Comparison of ENCODE assay signal across 19 mouse cellular contexts in the genomic region with DNA sequence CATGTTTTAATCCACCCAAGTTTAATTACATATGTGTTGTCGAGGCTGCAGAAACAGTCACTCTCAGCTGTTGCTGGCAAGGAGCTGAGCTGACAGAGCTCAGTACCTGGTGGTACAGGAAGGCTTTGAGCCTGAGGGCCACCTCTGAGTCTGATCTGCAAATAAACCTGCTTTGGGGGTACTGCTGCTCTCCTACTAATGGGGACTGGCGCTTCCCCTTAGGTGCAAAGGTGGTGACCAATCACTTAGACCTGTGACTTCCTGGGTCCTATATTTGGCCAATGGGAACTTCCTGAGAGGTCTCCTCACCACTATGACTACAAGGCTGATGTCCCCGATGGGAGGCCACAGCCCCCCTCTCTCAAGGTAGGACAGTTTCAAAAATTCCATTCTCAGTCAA. TPM values are rescaled to one million over a fixed set of nuclear protein-coding genes. Genes with fewer than 3 reads are reported as not detected.
A peak's percentile ranks its signal among the peaks of the same experiment; 100 is the strongest.
DNase-seq lines count a peak whose midpoint lies in the region; ATAC-seq and TF ChIP-seq lines count a peak whose summit lies in the region.
"Had no signal": no experiment of that assay in that cellular context is flagged by ENCODE, and none has a peak within 500 bp of the region (broad histone marks: within the 10 kb centered on the region; RNA-seq: fewer than 3 reads in every experiment).

No protein-coding gene starts in this region.

- no peak for TF ChIP-seq EP300 in CH12.LX (IDR thresholded peaks at IDR 0.05; ENCODE audit: low read length)
- no peak for TF ChIP-seq EP300 in lung, postnatal 0 days (IDR thresholded peaks at IDR 0.05)

- no peaks in the 10 kb centered on the region for H3K79me2 ChIP-seq in CH12.LX (replicated peaks; ENCODE audit: control insufficient read depth, extremely low read depth, insufficient read depth, poor library complexity, severe bottlenecking)

- H3K4me1 ChIP-seq in cerebellum, adult 2 months (ENCODE audit: control insufficient read depth, insufficient read depth, low read length) = peaks cover 41% of the 10 kb centered on the region
- peaks cover 20% of the 10 kb centered on the region for H3K4me1 ChIP-seq in intestine, embryonic 14.5 days (replicated peaks; ENCODE audit: control insufficient read depth, insufficient read depth, low read length)
- peaks cover 11% of the 10 kb centered on the region for H3K4me1 ChIP-seq in intestine, embryonic 15.5 days (replicated peaks)
- peaks cover 4 to 32% of the 10 kb centered on the region in 2 experiments; a peak in 3 of 4 replicates for H3K4me1 ChIP-seq in CH12.LX (ENCODE audit: control insufficient read depth in 1 of 2, insufficient read depth in 2 of 2)
- peaks cover 53% of the 10 kb centered on the region for H3K4me1 ChIP-seq in limb, embryonic 10.5 days
- 0 out of 2 replicates have a peak, but pooled peaks cover 4% of the 10 kb centered on the region for H3K4me1 ChIP-seq in lung, postnatal 0 days (ENCODE audit: insufficient read depth, low read depth, low read length)
- H3K4me1 ChIP-seq: forebrain, embryonic 13.5 days; hindbrain, embryonic 12.5 days had no signal

- 31% methylated on average over 3 of the region's 3 CpGs for WGBS in cerebellum, adult 2 months
- WGBS in intestine, embryonic 14.5 days = 81% methylated on average over 3 of the region's 3 CpGs
- 69% methylated on average over 3 of the region's 3 CpGs for WGBS in intestine, embryonic 15.5 days
- WGBS in limb, embryonic 10.5 days = 75% methylated on average over 3 of the region's 3 CpGs
- 79% methylated on average over 3 of the region's 3 CpGs for WGBS in lung, postnatal 0 days

- no peak for DNase-seq in cerebellum, adult 2 months
- DNase-seq in cerebellum, adult 11 months = no peak
- DNase-seq in intestine, embryonic 14.5 days (ENCODE audit: low spot score) = no peak
- no peak for DNase-seq in CH12.LX (ENCODE audit: extremely low read depth)
- no peak for DNase-seq in limb, embryonic 10.5 days (ENCODE audit: low spot score)
- DNase-seq in ovary, postnatal 36 days (ENCODE audit: low spot score) = no peak
- DNase-seq in lung, postnatal 0 days (ENCODE audit: low spot score) = no peak
- DNase-seq: adrenal gland, postnatal 25 days; heart, postnatal 10 days; kidney, adult 11 months; liver; lung, postnatal 14 days; retina, postnatal 1 day had no signal

- H3K27ac ChIP-seq in cerebellum, adult 2 months (ENCODE audit: insufficient read depth, low read length) = peak overlapping the region; percentile 99
- H3K27ac ChIP-seq in intestine, embryonic 14.5 days (ENCODE audit: low read depth) = 0 out of 2 replicates have a peak overlapping the region, but pooled peaks have one; percentile 3
- no peak overlapping the region for H3K27ac ChIP-seq in intestine, embryonic 15.5 days
- H3K27ac ChIP-seq in CH12.LX (ENCODE audit: insufficient read depth, low read depth) = no peak overlapping the region
- peak overlapping the region; percentile 56; the same call in 1 of the 2 replicates for H3K27ac ChIP-seq in limb, embryonic 10.5 days
- H3K27ac ChIP-seq in lung, postnatal 0 days (ENCODE audit: low read length) = no peak overlapping the region
- H3K27ac ChIP-seq: forebrain, embryonic 13.5 days; hindbrain, embryonic 12.5 days had no signal

- H3K36me3 ChIP-seq in intestine, embryonic 14.5 days (ENCODE audit: control insufficient read depth, insufficient read depth, low read length) = no peaks in the 10 kb centered on the region
- no peaks in the 10 kb centered on the region for H3K36me3 ChIP-seq in intestine, embryonic 15.5 days
- no peaks in the 10 kb centered on the region for H3K36me3 ChIP-seq in CH12.LX (replicated peaks in 1 of 2; ENCODE audit: control insufficient read depth in 1 of 2, insufficient read depth in 1 of 2, low read length in 1 of 2)
- no peaks in the 10 kb centered on the region for H3K36me3 ChIP-seq in limb, embryonic 10.5 days
- no peaks in the 10 kb centered on the region for H3K36me3 ChIP-seq in lung, postnatal 0 days (ENCODE audit: insufficient read depth, low read length)
- H3K36me3 ChIP-seq: hindbrain, embryonic 12.5 days had no signal

- in situ Hi-C loops in CH12.LX (cut with MboI; ENCODE audit: low pct_ligation_motif_present, low pct_unique_long_range_greater_than_20kb, low sequenced_read_pairs) = no loop called here

- no peaks in the 10 kb centered on the region for H3K27me3 ChIP-seq in cerebellum, adult 2 months (ENCODE audit: control insufficient read depth, insufficient read depth, low read length)
- no peaks in the 10 kb centered on the region for H3K27me3 ChIP-seq in intestine, embryonic 14.5 days (replicated peaks; ENCODE audit: control insufficient read depth, insufficient read depth, low read length)
- no peaks in the 10 kb centered on the region for H3K27me3 ChIP-seq in intestine, embryonic 15.5 days (replicated peaks)
- H3K27me3 ChIP-seq in CH12.LX (replicated peaks) = no peaks in the 10 kb centered on the region
- peaks cover 31% of the 10 kb centered on the region for H3K27me3 ChIP-seq in limb, embryonic 10.5 days (ENCODE audit: low read depth, poor library complexity, severe bottlenecking)
- no peaks in the 10 kb centered on the region for H3K27me3 ChIP-seq in lung, postnatal 0 days (replicated peaks; ENCODE audit: insufficient read depth, low read length)
- H3K27me3 ChIP-seq: forebrain, embryonic 13.5 days; hindbrain, embryonic 12.5 days had no signal

- dilution Hi-C loops in CH12.LX (cut with MboI; ENCODE audit: extremely low pct_ligation_motif_present, extremely low pct_unique_long_range_greater_than_20kb, low sequenced_read_pairs) = no loop called here

- peaks cover 3% of the 10 kb centered on the region; the same call in 1 of the 2 replicates for H3K9me3 ChIP-seq in intestine, embryonic 14.5 days (ENCODE audit: control insufficient read depth, low read length)
- H3K9me3 ChIP-seq in intestine, embryonic 15.5 days = no peaks in the 10 kb centered on the region
- peaks cover 3% of the 10 kb centered on the region for H3K9me3 ChIP-seq in CH12.LX (replicated peaks; ENCODE audit: low read length)
- no peaks in the 10 kb centered on the region for H3K9me3 ChIP-seq in limb, embryonic 10.5 days (replicated peaks)
- no peaks in the 10 kb centered on the region for H3K9me3 ChIP-seq in lung, postnatal 0 days (ENCODE audit: low read length)
- H3K9me3 ChIP-seq: forebrain, embryonic 13.5 days; hindbrain, embryonic 12.5 days had no signal

- no peak for TF ChIP-seq RAD21 in CH12.LX (IDR thresholded peaks at IDR 0.05; ENCODE audit: low read depth, low read length)

- no peak overlapping the region for H3K4me3 ChIP-seq in cerebellum, adult 2 months (replicated peaks; ENCODE audit: insufficient read depth, low read depth, low read length)
- H3K4me3 ChIP-seq in intestine, embryonic 14.5 days (ENCODE audit: low read depth, low read length) = no peak overlapping the region
- no peak overlapping the region for H3K4me3 ChIP-seq in intestine, embryonic 15.5 days (replicated peaks)
- no peak overlapping the region for H3K4me3 ChIP-seq in CH12.LX (replicated peaks in 1 of 3; ENCODE audit: low read depth in 2 of 3, low read length in 2 of 3, poor library complexity in 1 of 3)
- no peak overlapping the region for H3K4me3 ChIP-seq in limb, embryonic 10.5 days
- no peak overlapping the region for H3K4me3 ChIP-seq in lung, postnatal 0 days (ENCODE audit: low read depth, low read length)
- H3K4me3 ChIP-seq: forebrain, embryonic 13.5 days; hindbrain, embryonic 12.5 days had no signal

- no peak overlapping the region for H3K9ac ChIP-seq in intestine, embryonic 14.5 days (ENCODE audit: low read length)
- no peak overlapping the region for H3K9ac ChIP-seq in intestine, embryonic 15.5 days
- H3K9ac ChIP-seq in CH12.LX (ENCODE audit: insufficient read depth, low read depth) = no peak overlapping the region
- H3K9ac ChIP-seq in lung, postnatal 0 days (replicated peaks; ENCODE audit: low read depth) = no peak overlapping the region
- H3K9ac ChIP-seq: forebrain, embryonic 13.5 days; hindbrain, embryonic 12.5 days had no signal

- TF ChIP-seq CTCF in cerebellum, adult 2 months (IDR thresholded peaks at IDR 0.05; ENCODE audit: borderline replicate concordance, insufficient read depth, low read depth, low read length) = no peak
- TF ChIP-seq CTCF in CH12.LX (conservative IDR thresholded peaks at IDR 0.05 in 1 of 2, IDR thresholded peaks at IDR 0.05 in 1 of 2; ENCODE audit: low read depth in 2 of 2, low read length in 2 of 2) = no peak
- TF ChIP-seq CTCF in lung, postnatal 0 days (IDR thresholded peaks at IDR 0.05) = no peak

- TF ChIP-seq POLR2A in cerebellum, adult 2 months (IDR thresholded peaks at IDR 0.05; ENCODE audit: borderline replicate concordance, insufficient read depth, low read length) = no peak
- no peak for TF ChIP-seq POLR2A in CH12.LX (IDR thresholded peaks at IDR 0.05; ENCODE audit: low read depth, low read length)

- no peak for ATAC-seq in intestine, embryonic 14.5 days (replicated peaks; ENCODE audit: low FRiP score, low TSS enrichment, low read depth)
- no peak for ATAC-seq in intestine, embryonic 15.5 days
- no peak for ATAC-seq in lung, postnatal 0 days
- ATAC-seq: forebrain, embryonic 13.5 days had no signal

- H3K4me2 ChIP-seq in intestine, embryonic 14.5 days (ENCODE audit: low read length) = no peak overlapping the region
- H3K4me2 ChIP-seq in intestine, embryonic 15.5 days (replicated peaks) = no peak overlapping the region
- no peak overlapping the region for H3K4me2 ChIP-seq in CH12.LX (ENCODE audit: insufficient read depth, low read depth, poor library complexity, severe bottlenecking)
- no peak overlapping the region for H3K4me2 ChIP-seq in lung, postnatal 0 days (replicated peaks; ENCODE audit: low read depth, low read length)
- H3K4me2 ChIP-seq: forebrain, embryonic 13.5 days; heart, embryonic 11.5 days; hindbrain, embryonic 12.5 days had no signal

TF ChIP-seq in CH12.LX, 34 proteins besides CTCF, POLR2A, EP300 and RAD21:
- TF ChIP-seq ELF1 (IDR thresholded peaks at IDR 0.05; ENCODE audit: low read depth, low read length) (0 out of 2 replicates have a peak, but pooled peaks have one; percentile 27), TBP (conservative IDR thresholded peaks at IDR 0.05; ENCODE audit: low read depth, low read length) (no peak)

RNA-seq across cellular contexts. Expression of a gene that starts 35.6 kb away (rescaled TPM):
- polyA plus RNA-seq in cerebellum, adult 2 months (2012; rRNA removed) = 18.2 and 25.0 TPM in 2 replicates
- 0.63 and 1.0 TPM in 2 replicates for polyA plus RNA-seq in intestine, embryonic 14.5 days (2014; fragmentation: Nextera tagmentation; extraction: Ambion mirVana)
- 0.75 and 1.6 TPM in 2 replicates for polyA plus RNA-seq in intestine, embryonic 15.5 days (2015; fragmentation: Nextera tagmentation; extraction: Ambion mirVana)
- total RNA-seq in CH12.LX (2012; rRNA removed) (under 0.01 and 0.25 TPM in 2 replicates), CH12.LX (2014; rRNA removed) (0.19 TPM in 1 of 2 replicates, not detected in the other)
- polyA plus RNA-seq in CH12.LX (2012; ENCODE audit: insufficient read length, low read depth) = 0.61 and 0.97 TPM in 2 replicates
- 0.03 TPM in 1 of 2 replicates, not detected in the other for polyA plus RNA-seq in limb, embryonic 10.5 days (2016; fragmentation: Nextera tagmentation; extraction: Ambion mirVana)
- polyA plus RNA-seq in lung, postnatal 0 days (2015; fragmentation: Nextera tagmentation; extraction: Ambion mirVana) = 22.4 and 25.7 TPM in 2 replicates
- total RNA-seq: granulocyte monocyte progenitor cell, adult 5-6 weeks; megakaryocyte-erythroid progenitor cell, adult 5-6 weeks had no signal
- polyA plus RNA-seq: forebrain, embryonic 13.5 days had no signal

Comparison
In these comparisons a context has a peak if more than half of its experiments do, and no peak if none do; other contexts are left out.
1. H3K27ac ChIP-seq: peak in cerebellum, adult 2 months (single experiment), intestine, embryonic 14.5 days (single experiment) and limb, embryonic 10.5 days (single experiment); none in intestine, embryonic 15.5 days (single experiment), CH12.LX (single experiment) and lung, postnatal 0 days (single experiment).